Mouse (Mus musculus) lung, postnatal 0 days (tissue): Measurements from ENCODE around the gene Ergic1.

Source experiments
- CTCF ChIP-seq: IDR thresholded peaks from 2 replicates; pipeline ENCODE4 v1.5.1; 2016; ENCODE audit warnings: antibody characterized with exemption, mild to moderate bottlenecking
- EP300 ChIP-seq: IDR thresholded peaks from 2 replicates; pipeline ENCODE4 v1.6.1; 2016; ENCODE audit warnings: antibody characterized with exemption, mild to moderate bottlenecking, control low read depth

DNA sequence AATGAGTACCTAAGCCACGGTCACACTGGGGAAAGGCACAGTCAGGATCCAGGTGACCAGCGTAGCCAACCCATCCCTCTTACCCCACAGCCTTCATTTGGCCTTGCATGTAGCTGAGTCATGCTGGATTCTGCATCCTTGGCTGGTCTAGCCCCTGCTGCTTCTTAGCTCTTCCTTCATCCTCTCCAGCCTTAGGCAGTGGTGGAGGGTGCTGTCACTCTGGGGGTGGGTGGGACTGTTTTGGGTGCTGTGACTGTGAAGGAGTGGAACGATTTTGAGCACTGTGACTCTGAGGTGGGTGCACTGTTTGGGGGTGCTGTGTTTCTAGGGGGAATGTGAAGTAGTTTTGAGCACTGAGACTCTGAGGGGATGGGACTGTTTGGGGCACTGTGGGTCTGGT, 67.6 kb downstream of the Ergic1 start:
- TF ChIP-seq CTCF (no peak), EP300 (no peak)
